Mouse (Mus musculus): ENCODE measurements around the gene Map7d3.

DNA sequence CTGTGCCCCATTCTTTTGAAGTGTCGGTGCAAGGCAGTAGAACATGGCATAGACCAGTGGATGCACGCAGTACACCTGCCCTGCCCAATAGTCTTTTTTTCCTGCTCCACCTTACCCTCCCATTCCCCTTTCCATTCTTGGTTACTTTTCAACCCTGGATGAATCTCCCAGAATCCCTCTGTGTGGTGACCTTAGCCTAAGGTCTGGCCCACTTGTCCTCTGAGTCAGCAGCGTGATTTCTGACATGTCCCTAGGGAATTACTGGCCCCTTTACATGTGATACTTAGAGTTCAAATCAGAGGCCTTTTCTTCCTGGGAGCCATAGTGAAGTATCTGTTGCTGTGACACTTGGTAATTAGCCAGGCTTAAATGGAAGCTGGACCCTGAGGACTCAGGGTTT, 34.6 kb downstream of the Map7d3 start:
- no peak for TF ChIP-seq CTCF (IDR thresholded peaks at IDR 0.05; ENCODE audit: low read depth, low read length)
- no peak for TF ChIP-seq POLR2A (IDR thresholded peaks at IDR 0.05; ENCODE audit: extremely low read depth, insufficient read depth, low read length)
